Mouse (Mus musculus): Measurements from ENCODE around the gene Lamp2.

- TF ChIP-seq CTCF (IDR thresholded peaks at IDR 0.05; ENCODE audit: low read depth) (no peak), EP300 (optimal IDR thresholded peaks at IDR 0.05) (no peak)
These were observed 30.2 kb downstream of the Lamp2 start for GRCm38 (mm10) chrX:38426043-38426442.
